Comparison of ENCODE assay signal across 8 mouse cellular contexts in genomic region chr11:36221271-36221975, GRCm38 (mm10).
A peak's percentile ranks its signal among the peaks of the same experiment; 100 is the strongest.
DNase-seq lines count a peak whose midpoint lies in the region; ATAC-seq and TF ChIP-seq lines count a peak whose summit lies in the region.

No protein-coding gene starts in this region.

- no peak for TF ChIP-seq POLR2A in liver, adult 2 months (IDR thresholded peaks at IDR 0.05; ENCODE audit: extremely low read depth, insufficient read depth, low read length)

- peaks cover 17% of the 10 kb centered on the region for H3K4me1 ChIP-seq in E14TG2a.4 (replicated peaks; ENCODE audit: low read depth, low read length)
- H3K4me1 ChIP-seq in forebrain, embryonic 10.5 days: peaks cover 56% of the 10 kb centered on the region
- peaks cover 9 to 10% of the 10 kb centered on the region in 2 experiments for H3K4me1 ChIP-seq in heart, embryonic 14.5 days (ENCODE audit: control insufficient read depth in 2 of 2, insufficient read depth in 2 of 2, low read length in 2 of 2)
- no peaks in the 10 kb centered on the region for H3K4me1 ChIP-seq in kidney, embryonic 16.5 days (ENCODE audit: insufficient read depth, low read length)
- no peaks in the 10 kb centered on the region for H3K4me1 ChIP-seq in liver, adult 2 months (ENCODE audit: control insufficient read depth, insufficient read depth, low read length)
- peaks cover 45% of the 10 kb centered on the region for H3K4me1 ChIP-seq in neural tube, embryonic 13.5 days (replicated peaks)

- DNase-seq in c-Kit-positive CD71-positive TER-119-negative erythroid progenitor cells, embryonic 14.5 days (ENCODE audit: low read depth): peak; percentile 41
- DNase-seq in forebrain, embryonic 10.5 days (ENCODE audit: extremely low spot score, low spot score): peak; percentile 86
- peak; percentile 69 for DNase-seq in liver, adult 2 months (ENCODE audit: extremely low read depth, low read depth, low spot score)
- DNase-seq in urinary bladder, adult 18-20 months (ENCODE audit: low spot score in 2 of 2): peak; percentile 66 to 70

- H3K79me2 ChIP-seq in liver, adult 2 months (ENCODE audit: control insufficient read depth, insufficient read depth, low read length): no peaks in the 10 kb centered on the region

- no peak overlapping the region for H3K4me3 ChIP-seq in E14TG2a.4 (replicated peaks; ENCODE audit: low read length)
- peak overlapping the region; percentile 24 for H3K4me3 ChIP-seq in forebrain, embryonic 10.5 days
- peak overlapping the region; percentile 15 to 42; a peak in 3 of 4 replicates for H3K4me3 ChIP-seq in heart, embryonic 14.5 days (ENCODE audit: control insufficient read depth in 1 of 2, insufficient read depth in 1 of 2, low read depth in 1 of 2, low read length in 2 of 2)
- 0 out of 2 replicates have a peak overlapping the region, but pooled peaks have one; percentile 22 for H3K4me3 ChIP-seq in kidney, embryonic 16.5 days (ENCODE audit: low read length)
- H3K4me3 ChIP-seq in liver, adult 2 months (ENCODE audit: insufficient read depth, low read depth, low read length): no peak overlapping the region
- H3K4me3 ChIP-seq in neural tube, embryonic 13.5 days: 0 out of 2 replicates have a peak overlapping the region, but pooled peaks have one; percentile 16

- H3K27me3 ChIP-seq in E14TG2a.4 (ENCODE audit: insufficient read depth, low read length): peaks cover 8% of the 10 kb centered on the region
- peaks cover 62% of the 10 kb centered on the region for H3K27me3 ChIP-seq in forebrain, embryonic 10.5 days (ENCODE audit: poor library complexity, severe bottlenecking)
- H3K27me3 ChIP-seq in heart, embryonic 14.5 days (ENCODE audit: control insufficient read depth, insufficient read depth, low read length): no peaks in the 10 kb centered on the region; the same call in 1 of the 2 replicates
- H3K27me3 ChIP-seq in kidney, embryonic 16.5 days (ENCODE audit: insufficient read depth, low read length): no peaks in the 10 kb centered on the region
- H3K27me3 ChIP-seq in liver, adult 2 months (ENCODE audit: control insufficient read depth, insufficient read depth, low read length): no peaks in the 10 kb centered on the region
- no peaks in the 10 kb centered on the region for H3K27me3 ChIP-seq in neural tube, embryonic 13.5 days

- ATAC-seq in heart, embryonic 14.5 days (ENCODE audit: insufficient number of reproducible peaks, insufficient read depth, low FRiP score, low read depth): peak; percentile 68; the same call in 1 of the 2 replicates
- peak; percentile 75 for ATAC-seq in kidney, embryonic 16.5 days (ENCODE audit: low FRiP score, low TSS enrichment)
- peak; percentile 63 for ATAC-seq in neural tube, embryonic 13.5 days (ENCODE audit: low read depth)

- peak overlapping the region; percentile 2; the same call in 1 of the 2 replicates for H3K9ac ChIP-seq in heart, embryonic 14.5 days (ENCODE audit: low read length)
- 0 out of 2 replicates have a peak overlapping the region, but pooled peaks have one; percentile 18 for H3K9ac ChIP-seq in kidney, embryonic 16.5 days (replicated peaks; ENCODE audit: low read length)
- no peak overlapping the region for H3K9ac ChIP-seq in liver, adult 2 months (ENCODE audit: low read depth, low read length)
- peak overlapping the region; percentile 47; the same call in 1 of the 2 replicates for H3K9ac ChIP-seq in neural tube, embryonic 13.5 days

- H3K4me2 ChIP-seq in heart, embryonic 14.5 days (ENCODE audit: low read length): peak overlapping the region; percentile 57
- peak overlapping the region; percentile 54 for H3K4me2 ChIP-seq in kidney, embryonic 16.5 days (replicated peaks; ENCODE audit: low read depth, low read length)
- peak overlapping the region; percentile 52 for H3K4me2 ChIP-seq in neural tube, embryonic 13.5 days

- H3K9me3 ChIP-seq in E14TG2a.4 (ENCODE audit: low read length): no peaks in the 10 kb centered on the region
- H3K9me3 ChIP-seq in forebrain, embryonic 10.5 days: no peaks in the 10 kb centered on the region
- no peaks in the 10 kb centered on the region for H3K9me3 ChIP-seq in heart, embryonic 14.5 days (ENCODE audit: control insufficient read depth, low read length)
- no peaks in the 10 kb centered on the region for H3K9me3 ChIP-seq in kidney, embryonic 16.5 days (ENCODE audit: low read length)
- no peaks in the 10 kb centered on the region for H3K9me3 ChIP-seq in neural tube, embryonic 13.5 days

- no peaks in the 10 kb centered on the region for H3K36me3 ChIP-seq in E14TG2a.4 (ENCODE audit: insufficient read depth, low read length)
- no peaks in the 10 kb centered on the region for H3K36me3 ChIP-seq in forebrain, embryonic 10.5 days (replicated peaks)
- no peaks in the 10 kb centered on the region for H3K36me3 ChIP-seq in heart, embryonic 14.5 days (ENCODE audit: control insufficient read depth, insufficient read depth, low read length)
- H3K36me3 ChIP-seq in kidney, embryonic 16.5 days (ENCODE audit: insufficient read depth, low read length): no peaks in the 10 kb centered on the region
- no peaks in the 10 kb centered on the region for H3K36me3 ChIP-seq in liver, adult 2 months (ENCODE audit: control insufficient read depth, insufficient read depth, low read length)
- no peaks in the 10 kb centered on the region for H3K36me3 ChIP-seq in neural tube, embryonic 13.5 days

- H3K27ac ChIP-seq in forebrain, embryonic 10.5 days: peak overlapping the region; percentile 20
- H3K27ac ChIP-seq in heart, embryonic 14.5 days (replicated peaks in 1 of 2; ENCODE audit: control insufficient read depth in 1 of 2, insufficient read depth in 1 of 2, low read depth in 2 of 2, low read length in 2 of 2): peak overlapping the region in 1 of 2 experiments; percentile 83; a peak in 1 of 4 replicates
- H3K27ac ChIP-seq in kidney, embryonic 16.5 days (ENCODE audit: low read length): no peak overlapping the region
- H3K27ac ChIP-seq in liver, adult 2 months (replicated peaks; ENCODE audit: insufficient read depth, low read depth, low read length): no peak overlapping the region
- H3K27ac ChIP-seq in neural tube, embryonic 13.5 days (replicated peaks): peak overlapping the region; percentile 67

- TF ChIP-seq CTCF in E14TG2a.4 (conservative IDR thresholded peaks at IDR 0.05; ENCODE audit: low read length): peak; percentile 68
- TF ChIP-seq CTCF in liver, adult 2 months (IDR thresholded peaks at IDR 0.05; ENCODE audit: low read depth, low read length): peak; percentile 86

- 13% methylated on average over 10 of the region's 10 CpGs for WGBS in forebrain, embryonic 10.5 days
- WGBS in heart, embryonic 14.5 days: 13% methylated on average over 10 of the region's 10 CpGs
- 18% methylated on average over 10 of the region's 10 CpGs for WGBS in kidney, embryonic 16.5 days
- WGBS in liver, adult 2 months: 18% methylated on average over 10 of the region's 10 CpGs
- WGBS in neural tube, embryonic 13.5 days: 10% methylated on average over 10 of the region's 10 CpGs

Comparison
In these comparisons a context has a peak if more than half of its experiments do, and no peak if none do; other contexts are left out.
1. H3K4me3 ChIP-seq: peak in forebrain, embryonic 10.5 days (single experiment), heart, embryonic 14.5 days (2 of 2), kidney, embryonic 16.5 days (single experiment) and neural tube, embryonic 13.5 days (single experiment); none in E14TG2a.4 (single experiment) and liver, adult 2 months (single experiment).
2. H3K27ac ChIP-seq: peak in forebrain, embryonic 10.5 days (single experiment) and neural tube, embryonic 13.5 days (single experiment); none in kidney, embryonic 16.5 days (single experiment) and liver, adult 2 months (single experiment).
3. Peak in every context shown above with its lines, with median percentiles within 50 percentile points of each other: DNase-seq, ATAC-seq and H3K4me2 ChIP-seq.